Mouse (Mus musculus) testis, adult 2 months (tissue): Measurements from ENCODE around the gene Pgm5.

Experiments used
- CTCF ChIP-seq: fragments of 200-500 bp; IDR thresholded peaks from 2 replicates; pipeline ENCODE4 v1.5.1; 2012; ENCODE audit warnings: low read depth, mild to moderate bottlenecking, inconsistent platforms, low read length, moderate library complexity; ENCODE audit not compliant: control insufficient read depth, insufficient read depth, insufficient replicate concordance
- POLR2A ChIP-seq: fragments of 200-500 bp; IDR thresholded peaks from 2 replicates; pipeline ENCODE4 v1.6.1; 2012; ENCODE audit warnings: low read depth, mild to moderate bottlenecking, inconsistent platforms, low read length, moderate library complexity; ENCODE audit not compliant: control insufficient read depth

DNA sequence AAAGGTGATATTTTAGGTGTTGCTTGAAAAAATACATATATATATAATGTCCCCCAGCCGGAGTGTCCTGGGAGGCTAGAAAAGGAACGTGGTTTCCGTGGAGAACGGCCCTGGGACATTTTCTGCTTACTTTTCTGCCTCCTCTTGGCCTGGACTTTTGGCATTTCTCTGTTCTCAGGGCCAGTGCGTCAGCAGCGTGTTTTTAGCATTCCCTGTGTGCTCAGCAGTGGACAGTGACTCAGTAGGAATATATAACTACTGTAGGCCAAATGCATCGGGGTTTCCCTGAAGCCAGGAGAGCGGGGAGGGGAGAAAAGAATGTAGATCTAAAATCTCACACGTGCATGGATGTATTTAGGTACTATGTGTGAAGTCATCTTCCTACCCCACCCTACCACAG lies 3.8 kb upstream of the Pgm5 start:
- no peak for TF ChIP-seq CTCF
- no peak for TF ChIP-seq POLR2A
